Mouse (Mus musculus): ENCODE measurements around the gene Gnl2. TPM values are rescaled to one million over a fixed set of nuclear protein-coding genes. Genes with fewer than 3 reads are reported as not detected.

The Gnl2 gene
- total and polyA plus RNA-seq, 3 experiments = 83.9 to 226 (median 110) TPM

DNA sequence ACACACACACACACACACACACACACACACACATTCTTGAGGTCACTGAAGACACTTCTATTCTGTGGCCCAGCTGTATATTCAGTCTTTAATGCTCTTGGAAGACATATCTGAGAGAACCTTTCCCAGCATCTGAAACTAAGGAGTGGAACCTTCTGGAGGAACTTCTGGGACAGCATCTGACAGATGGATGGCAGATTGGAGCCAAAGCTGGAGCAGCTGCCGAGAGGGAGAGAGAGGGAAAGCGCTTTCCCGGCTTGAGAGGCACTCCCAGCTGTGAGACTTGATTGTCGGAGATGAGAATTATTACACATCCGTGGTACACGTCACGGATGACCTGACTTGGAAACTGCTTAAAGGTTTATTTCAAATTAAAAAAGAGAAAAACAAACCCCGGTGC, 7.7 kb upstream of the Gnl2 start:
- no peaks in the 10 kb centered on the region for H3K79me2 ChIP-seq (ENCODE audit: control insufficient read depth, insufficient read depth, low read length, poor library complexity)
- H3K27me3 ChIP-seq (ENCODE audit: control insufficient read depth in 1 of 2, insufficient read depth in 2 of 2, low read length in 2 of 2) = peaks cover 0 to 12% of the 10 kb centered on the region in 2 experiments; a peak in 2 of 4 replicates
- DNase-seq (ENCODE audit: low read depth, low spot score) = no peak
- H3K4me3 ChIP-seq (ENCODE audit: control insufficient read depth in 1 of 2, insufficient read depth in 1 of 2, low read depth in 2 of 2, low read length in 2 of 2) = no peak overlapping the region
- H3K9ac ChIP-seq (ENCODE audit: control insufficient read depth, low read depth, low read length, poor library complexity, severe bottlenecking) = no peak overlapping the region
- H3K36me3 ChIP-seq (ENCODE audit: control insufficient read depth in 1 of 2, insufficient read depth in 2 of 2, low read length in 2 of 2) = no peaks in the 10 kb centered on the region
- no peaks in the 10 kb centered on the region for H3K4me1 ChIP-seq (ENCODE audit: control insufficient read depth in 1 of 2, insufficient read depth in 2 of 2, low read length in 2 of 2)
- TF ChIP-seq MYC (IDR thresholded peaks at IDR 0.05; ENCODE audit: low read depth, low read length) (no peak), GATA1 (IDR thresholded peaks at IDR 0.05; ENCODE audit: low read depth, low read length) (no peak), RAD21 (IDR thresholded peaks at IDR 0.05; ENCODE audit: low read depth, low read length) (no peak), MAFK (IDR thresholded peaks at IDR 0.05; ENCODE audit: borderline replicate concordance, low read depth, low read length) (no peak), ETS1 (IDR thresholded peaks at IDR 0.05; ENCODE audit: low read depth, low read length) (no peak), POLR2A (IDR thresholded peaks at IDR 0.05; ENCODE audit: control insufficient read depth in 1 of 2, insufficient read depth in 1 of 2, low read depth in 1 of 2, low read length in 2 of 2, poor library complexity in 1 of 2) (no peak), TCF12 (IDR thresholded peaks at IDR 0.05; ENCODE audit: low read depth, low read length) (no peak), ZC3H11A (IDR thresholded peaks at IDR 0.05; ENCODE audit: low read depth, low read length) (no peak), UBTF (IDR thresholded peaks at IDR 0.05; ENCODE audit: borderline replicate concordance, insufficient read depth, low read depth, low read length) (no peak), NELFE (IDR thresholded peaks at IDR 0.05; ENCODE audit: low read depth, low read length) (no peak), CHD2 (IDR thresholded peaks at IDR 0.05; ENCODE audit: low read length) (no peak), POLR2AphosphoS2 (IDR thresholded peaks at IDR 0.05; ENCODE audit: low read length) (no peak)
- no peak overlapping the region for H3K27ac ChIP-seq (ENCODE audit: control insufficient read depth, low read depth, low read length)
- no peaks in the 10 kb centered on the region for H3K9me3 ChIP-seq (replicated peaks; ENCODE audit: insufficient read depth, low read length)

DNA sequence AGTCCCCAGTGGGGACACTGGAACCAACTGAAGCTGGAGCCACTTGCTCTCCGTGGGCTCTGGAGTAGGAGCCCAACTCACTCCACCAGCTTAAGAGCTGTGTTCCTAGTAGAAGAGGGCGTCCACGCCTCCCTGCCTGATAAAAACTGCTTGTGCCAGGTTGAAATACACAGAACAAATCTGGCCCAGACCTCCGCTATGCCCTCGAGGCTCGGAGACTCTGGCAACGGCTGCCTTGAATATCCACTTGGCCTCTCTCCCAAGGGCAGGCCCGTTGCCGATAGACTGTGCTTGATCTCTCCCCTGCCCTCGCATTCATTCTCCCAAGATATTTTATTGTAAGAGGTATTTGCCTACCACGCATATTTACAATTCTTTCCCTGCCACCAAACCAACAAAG, 1.0 kb downstream of the Gnl2 start:
- H3K79me2 ChIP-seq (ENCODE audit: control insufficient read depth, insufficient read depth, low read length, poor library complexity) = no peaks in the 10 kb centered on the region
- H3K27me3 ChIP-seq (ENCODE audit: control insufficient read depth in 1 of 2, insufficient read depth in 2 of 2, low read length in 2 of 2) = peaks cover 5 to 7% of the 10 kb centered on the region in 2 experiments; a peak in 3 of 4 replicates
- no peaks in the 10 kb centered on the region for H3K36me3 ChIP-seq (ENCODE audit: control insufficient read depth in 1 of 2, insufficient read depth in 2 of 2, low read length in 2 of 2)
- H3K9ac ChIP-seq (ENCODE audit: control insufficient read depth, low read depth, low read length, poor library complexity, severe bottlenecking) = no peak overlapping the region
- no peaks in the 10 kb centered on the region for H3K4me1 ChIP-seq (ENCODE audit: control insufficient read depth in 1 of 2, insufficient read depth in 2 of 2, low read length in 2 of 2)
- H3K27ac ChIP-seq (ENCODE audit: control insufficient read depth, low read depth, low read length) = no peak overlapping the region
- no peaks in the 10 kb centered on the region for H3K9me3 ChIP-seq (replicated peaks; ENCODE audit: insufficient read depth, low read length)
- DNase-seq (ENCODE audit: low read depth, low spot score) = no peak
- TF ChIP-seq MAX (IDR thresholded peaks at IDR 0.05; ENCODE audit: low read length) (no peak), NRF1 (IDR thresholded peaks at IDR 0.05; ENCODE audit: insufficient read depth, low read depth, low read length, poor library complexity, severe bottlenecking) (no peak), ZC3H11A (IDR thresholded peaks at IDR 0.05; ENCODE audit: low read depth, low read length) (no peak), RCOR1 (IDR thresholded peaks at IDR 0.05; ENCODE audit: low read depth, low read length) (no peak), CHD1 (IDR thresholded peaks at IDR 0.05; ENCODE audit: low read depth, low read length) (no peak), POLR2AphosphoS2 (IDR thresholded peaks at IDR 0.05; ENCODE audit: low read length) (no peak), MYB (IDR thresholded peaks at IDR 0.05; ENCODE audit: low read depth, low read length) (no peak), TBP (IDR thresholded peaks at IDR 0.05; ENCODE audit: low read depth, low read length) (no peak)
- H3K4me3 ChIP-seq (ENCODE audit: control insufficient read depth in 1 of 2, insufficient read depth in 1 of 2, low read depth in 2 of 2, low read length in 2 of 2) = no peak overlapping the region
